9 mouse cellular contexts compared by ENCODE assay signal in the genomic region with DNA sequence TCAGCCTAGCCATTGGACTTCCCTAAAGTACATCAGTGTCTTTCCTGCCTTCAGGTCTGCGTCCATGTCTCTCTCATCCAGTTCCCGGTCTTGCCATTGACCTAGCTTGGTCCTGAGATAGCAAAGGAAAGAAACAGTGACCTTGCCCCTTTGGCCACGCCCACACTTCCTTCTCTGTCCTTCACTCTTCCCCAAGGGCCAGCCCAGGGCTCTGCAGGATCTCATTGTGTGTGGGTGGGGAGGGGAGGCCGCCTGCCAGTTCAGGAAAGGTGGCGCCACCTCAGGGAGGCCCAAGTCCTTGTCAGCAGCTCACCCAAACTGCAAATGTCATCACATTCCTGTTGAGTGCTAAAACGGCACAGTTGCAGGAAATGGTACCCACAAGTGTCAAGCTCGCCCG.
DNase-seq lines count a peak whose midpoint lies in the region; ATAC-seq and TF ChIP-seq lines count a peak whose summit lies in the region.
"Had no signal": no experiment of that assay in that cellular context is flagged by ENCODE, and none has a peak within 500 bp of the region (broad histone marks: within the 10 kb centered on the region; RNA-seq: fewer than 3 reads in every experiment).

No protein-coding gene starts in this region.

- no peak overlapping the region for H3K4me2 ChIP-seq in liver, postnatal 0 days (ENCODE audit: low read depth, low read length)
- H3K4me2 ChIP-seq in hindbrain, embryonic 12.5 days (replicated peaks): no peak overlapping the region

- peak; percentile 76 for ATAC-seq in liver, postnatal 0 days
- ATAC-seq in hindbrain, embryonic 12.5 days (ENCODE audit: low FRiP score): no peak
- no peak for ATAC-seq in inflammation-experienced regulatory T-cells, adult 6 months

- no peaks in the 10 kb centered on the region for H3K9me3 ChIP-seq in liver, postnatal 0 days (ENCODE audit: low read length)
- no peaks in the 10 kb centered on the region for H3K9me3 ChIP-seq in hindbrain, embryonic 12.5 days (replicated peaks)

- no peaks in the 10 kb centered on the region for H3K4me1 ChIP-seq in kidney, adult 2 months (ENCODE audit: control insufficient read depth, insufficient read depth, low read length)
- no peaks in the 10 kb centered on the region for H3K4me1 ChIP-seq in liver, postnatal 0 days (ENCODE audit: insufficient read depth)
- H3K4me1 ChIP-seq in hindbrain, embryonic 12.5 days: no peaks in the 10 kb centered on the region

- DNase-seq in adrenal gland, postnatal 14 days: peak; percentile 56
- peak; percentile 98 for DNase-seq in heart, adult 11 months
- peak; percentile 87 for DNase-seq in kidney, adult 2 months
- DNase-seq in liver, postnatal 0 days: peak; percentile 59
- no peak for DNase-seq in thymus, postnatal 14 days
- no peak for DNase-seq in left cerebral cortex, postnatal 14 days (ENCODE audit: low spot score in 2 of 2)
- DNase-seq: cerebellum, adult 9-11 months had no signal

- no peak overlapping the region for H3K4me3 ChIP-seq in kidney, adult 2 months (ENCODE audit: insufficient read depth, low read depth, low read length)
- H3K4me3 ChIP-seq in liver, postnatal 0 days (ENCODE audit: low read depth, low read length): no peak overlapping the region
- no peak overlapping the region for H3K4me3 ChIP-seq in hindbrain, embryonic 12.5 days

- intact Hi-C loops in left cerebral cortex, postnatal 14 days (cut with DNase I): no loop called here

- H3K27me3 ChIP-seq in kidney, adult 2 months (replicated peaks; ENCODE audit: control insufficient read depth, insufficient read depth, low read length): no peaks in the 10 kb centered on the region; the same call in 1 of the 2 replicates
- H3K27me3 ChIP-seq in liver, postnatal 0 days (ENCODE audit: insufficient read depth, low read length): no peaks in the 10 kb centered on the region
- no peaks in the 10 kb centered on the region; the same call in 1 of the 2 replicates for H3K27me3 ChIP-seq in hindbrain, embryonic 12.5 days

- no peak overlapping the region for H3K9ac ChIP-seq in liver, postnatal 0 days (replicated peaks)
- no peak overlapping the region for H3K9ac ChIP-seq in hindbrain, embryonic 12.5 days

- TF ChIP-seq POLR2A in kidney, adult 2 months (IDR thresholded peaks at IDR 0.05; ENCODE audit: low read depth, low read length): no peak

- TF ChIP-seq CTCF in kidney, adult 2 months (conservative IDR thresholded peaks at IDR 0.05; ENCODE audit: insufficient read depth, insufficient read length, low read depth, low read length): 0 out of 2 replicates have a peak, but pooled peaks have one; percentile 2
- peak; percentile 30; the same call in 1 of the 2 replicates for TF ChIP-seq CTCF in liver, postnatal 0 days (IDR thresholded peaks at IDR 0.05; ENCODE audit: low read depth)

- WGBS in kidney, adult 2 months: 60% methylated on average over 8 of the region's 8 CpGs
- 27% methylated on average over 8 of the region's 8 CpGs for whole genome bisulfite sequencing in liver, postnatal 0 days (ENCODE audit: insufficient replicate concordance)
- 64% methylated on average over 8 of the region's 8 CpGs for WGBS in hindbrain, embryonic 12.5 days

- H3K27ac ChIP-seq in kidney, adult 2 months (ENCODE audit: insufficient read depth, low read depth, low read length): no peak overlapping the region
- H3K27ac ChIP-seq in liver, postnatal 0 days (ENCODE audit: low read depth): no peak overlapping the region
- no peak overlapping the region for H3K27ac ChIP-seq in hindbrain, embryonic 12.5 days

- peak; percentile 24; the same call in 1 of the 2 replicates for TF ChIP-seq EP300 in liver, postnatal 0 days (IDR thresholded peaks at IDR 0.05; ENCODE audit: low read depth)

- no peaks in the 10 kb centered on the region for H3K36me3 ChIP-seq in kidney, adult 2 months (ENCODE audit: control insufficient read depth, insufficient read depth, low read length)
- H3K36me3 ChIP-seq in liver, postnatal 0 days (replicated peaks; ENCODE audit: insufficient read depth, low read length): no peaks in the 10 kb centered on the region
- no peaks in the 10 kb centered on the region for H3K36me3 ChIP-seq in hindbrain, embryonic 12.5 days

Comparison
In these comparisons a context has a peak if more than half of its experiments do, and no peak if none do; other contexts are left out.
1. DNase-seq: peak in adrenal gland, postnatal 14 days (single experiment), heart, adult 11 months (single experiment), kidney, adult 2 months (single experiment) and liver, postnatal 0 days (single experiment); none in thymus, postnatal 14 days (single experiment) and left cerebral cortex, postnatal 14 days (0 of 2).